Mouse (Mus musculus) urinary bladder, postnatal 36 days (tissue): Measurements from ENCODE around the gene Hdac5.

Experiments
- DNase-seq, 2 experiments: peaks; one replicate each; pipeline ENCODE4 v3.0.0; 2022; ENCODE audit warnings: low spot score in 2 of 2, mixed read lengths in 1 of 2

Hdac5 gene

GRCm38 (mm10) chr11:102230006-102230741, at the start of gene Hdac5:
Gene Hdac5 (minus strand): TSS chr11:102230166.
- peak; percentile 96 to 98 for DNase-seq

GRCm38 (mm10) chr11:102279595-102279994, 49.6 kb upstream of the Hdac5 start:
- DNase-seq: no peak

GRCm38 (mm10) chr11:102277754-102278153, 47.8 kb upstream of the Hdac5 start:
- no peak for DNase-seq

- DNase-seq: peak in 1 of 2 experiments; percentile 18
These were observed 46.5 kb upstream of the Hdac5 start for GRCm38 (mm10) chr11:102276411-102276915.

- no peak for DNase-seq
These were observed 38.7 kb upstream of the Hdac5 start, which contains the start of gene Asb16 for GRCm38 (mm10) chr11:102268520-102269244. Gene Asb16 (plus strand): TSS chr11:102268743.

GRCm38 (mm10) chr11:102267480-102267879, 37.5 kb upstream of the Hdac5 start:
- peak; percentile 49 to 74 for DNase-seq

GRCm38 (mm10) chr11:102266631-102267355, 36.8 kb upstream of the Hdac5 start:
- no peak for DNase-seq

GRCm38 (mm10) chr11:102265816-102266215, 35.9 kb upstream of the Hdac5 start:
- DNase-seq: no peak

- no peak for DNase-seq
These were observed 33.2 kb upstream of the Hdac5 start for GRCm38 (mm10) chr11:102263211-102263610.

GRCm38 (mm10) chr11:102258521-102258920, 28.6 kb upstream of the Hdac5 start:
- DNase-seq: no peak

GRCm38 (mm10) chr11:102258095-102258494, 28.1 kb upstream of the Hdac5 start:
- DNase-seq: no peak

GRCm38 (mm10) chr11:102257514-102257913, 27.5 kb upstream of the Hdac5 start:
- DNase-seq: no peak

GRCm38 (mm10) chr11:102249351-102250090, 19.6 kb upstream of the Hdac5 start:
- no peak for DNase-seq

GRCm38 (mm10) chr11:102248630-102249230, 18.8 kb upstream of the Hdac5 start, which contains the start of gene BC030867:
Gene BC030867 (plus strand): TSS chr11:102248882.
- peak; percentile 91 to 92 for DNase-seq

GRCm38 (mm10) chr11:102246871-102247270, 16.9 kb upstream of the Hdac5 start:
- no peak for DNase-seq

GRCm38 (mm10) chr11:102246273-102246635, 16.3 kb upstream of the Hdac5 start:
- no peak for DNase-seq

GRCm38 (mm10) chr11:102245581-102246272, 15.8 kb upstream of the Hdac5 start:
- no peak for DNase-seq

GRCm38 (mm10) chr11:102244926-102245449, 15.0 kb upstream of the Hdac5 start:
- DNase-seq: peak; percentile 59 to 66

GRCm38 (mm10) chr11:102241874-102242273, 11.9 kb upstream of the Hdac5 start:
- no peak for DNase-seq

GRCm38 (mm10) chr11:102241246-102241645, 11.3 kb upstream of the Hdac5 start:
- DNase-seq: no peak
